Mouse (Mus musculus) kidney, adult 2 months (tissue): ENCODE results near the gene Cap2.

ENCODE experiments used
- CTCF ChIP-seq: fragments of 200-500 bp; conservative IDR thresholded peaks from 2 replicates; pipeline ENCODE4 v1.5.1; 2011; ENCODE audit warnings: low read depth, mild to moderate bottlenecking, control low read depth, low read length, moderate library complexity, mixed read lengths; ENCODE audit not compliant: insufficient read depth, insufficient read length
- POLR2A ChIP-seq: fragments of 200-500 bp; IDR thresholded peaks from one replicate; pipeline ENCODE4 v1.6.1; 2011; ENCODE audit warnings: low read depth, low read length, control low read depth

DNA sequence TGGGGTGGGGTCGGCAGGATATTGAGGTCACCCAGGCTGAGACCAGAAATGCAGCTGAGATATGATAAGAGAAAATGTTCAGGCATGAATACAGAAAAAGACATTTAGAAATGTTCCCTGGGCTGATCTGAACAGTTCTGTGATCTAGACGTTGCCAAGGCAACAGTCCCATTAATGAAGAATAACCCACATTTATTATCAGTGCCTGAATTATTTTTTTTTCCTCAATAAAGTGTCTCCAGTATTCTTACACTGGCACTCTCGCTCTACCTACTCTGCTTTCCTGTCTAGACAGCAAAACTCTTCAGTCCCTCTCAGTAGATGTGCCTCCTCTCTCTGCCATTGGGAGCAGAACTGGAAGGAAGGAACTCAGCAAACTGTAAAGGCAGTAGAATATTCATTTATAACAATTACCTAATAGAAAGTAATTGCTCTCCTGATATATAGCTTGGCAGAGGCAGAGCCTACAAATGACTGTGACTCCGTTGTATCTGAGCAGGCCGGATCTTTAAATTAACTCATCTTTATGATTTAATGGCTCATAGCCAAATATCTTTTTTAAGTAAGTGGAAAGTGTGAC, 47.0 kb downstream of the Cap2 start:
- no peak for TF ChIP-seq POLR2A
- no peak for TF ChIP-seq CTCF
